Mouse (Mus musculus): Measurements from ENCODE around the gene Cfap74.

GRCm38 (mm10) chr4:155383326-155383725, 25.7 kb upstream of the Cfap74 start:
- TF ChIP-seq CTCF (IDR thresholded peaks at IDR 0.05; ENCODE audit: borderline replicate concordance, insufficient read depth, low read length) = no peak
- no peak for TF ChIP-seq POLR2A (IDR thresholded peaks at IDR 0.05; ENCODE audit: low read depth, low read length)
